Mouse (Mus musculus) heart, embryonic 10.5 days (tissue): ENCODE results near the gene Polr2a. TPM values are rescaled to one million over a fixed set of nuclear protein-coding genes. Genes with fewer than 3 reads are reported as not detected.
A peak's percentile ranks its signal among the peaks of the same experiment; 100 is the strongest.

Experiments
- DNase-seq: peaks from one replicate; pipeline ENCODE4 v3.0.0-alpha.2; 2017; ENCODE audit warnings: low spot score
- H3K27ac ChIP-seq: fragments of 300-500 bp; sonication (generic); 2 replicates; pipeline ENCODE4 v1.5.1; 2016; ENCODE audit warnings: mild to moderate bottlenecking
- H3K27me3 ChIP-seq: fragments of 300-500 bp; sonication (generic); 2 replicates; pipeline ENCODE4 v1.6.1; 2016; ENCODE audit warnings: mild to moderate bottlenecking; ENCODE audit not compliant: poor library complexity, insufficient read depth, severe bottlenecking
- H3K36me3 ChIP-seq: fragments of 300-500 bp; sonication (generic); 2 replicates; pipeline ENCODE4 v1.6.1; 2016; ENCODE audit warnings: mild to moderate bottlenecking, moderate library complexity
- H3K4me1 ChIP-seq: fragments of 300-500 bp; sonication (generic); 2 replicates; pipeline ENCODE4 v1.6.1; 2016; ENCODE audit warnings: mild to moderate bottlenecking
- H3K4me3 ChIP-seq: fragments of 300-500 bp; sonication (generic); 2 replicates; pipeline ENCODE4 v1.5.1; 2016; ENCODE audit warnings: mild to moderate bottlenecking, moderate library complexity
- H3K9me3 ChIP-seq: fragments of 300-500 bp; sonication (generic); 2 replicates; pipeline ENCODE4 v1.6.1; 2016; ENCODE audit warnings: mild to moderate bottlenecking, moderate library complexity
- WGBS: fragments of 180-500 bp; shearing (Covaris S2); methylation state at CpG from one replicate; pipeline ENCODE4 v1.1.7; 2016; 5-methylcytosine and 5-hydroxymethylcytosine counted together
- polyA plus RNA-seq: library from polyadenylated mRNA; unstranded; fragments of >200 nt; fragmentation: Nextera tagmentation; extraction: Ambion mirVana; gene quantifications from 2 replicates; pipeline ENCODE4 v1.2.1, GENCODE M21; 2016

Polr2a gene
- polyA plus RNA-seq, 1 experiment from 2014 or later, result 29.6 TPM

DNA sequence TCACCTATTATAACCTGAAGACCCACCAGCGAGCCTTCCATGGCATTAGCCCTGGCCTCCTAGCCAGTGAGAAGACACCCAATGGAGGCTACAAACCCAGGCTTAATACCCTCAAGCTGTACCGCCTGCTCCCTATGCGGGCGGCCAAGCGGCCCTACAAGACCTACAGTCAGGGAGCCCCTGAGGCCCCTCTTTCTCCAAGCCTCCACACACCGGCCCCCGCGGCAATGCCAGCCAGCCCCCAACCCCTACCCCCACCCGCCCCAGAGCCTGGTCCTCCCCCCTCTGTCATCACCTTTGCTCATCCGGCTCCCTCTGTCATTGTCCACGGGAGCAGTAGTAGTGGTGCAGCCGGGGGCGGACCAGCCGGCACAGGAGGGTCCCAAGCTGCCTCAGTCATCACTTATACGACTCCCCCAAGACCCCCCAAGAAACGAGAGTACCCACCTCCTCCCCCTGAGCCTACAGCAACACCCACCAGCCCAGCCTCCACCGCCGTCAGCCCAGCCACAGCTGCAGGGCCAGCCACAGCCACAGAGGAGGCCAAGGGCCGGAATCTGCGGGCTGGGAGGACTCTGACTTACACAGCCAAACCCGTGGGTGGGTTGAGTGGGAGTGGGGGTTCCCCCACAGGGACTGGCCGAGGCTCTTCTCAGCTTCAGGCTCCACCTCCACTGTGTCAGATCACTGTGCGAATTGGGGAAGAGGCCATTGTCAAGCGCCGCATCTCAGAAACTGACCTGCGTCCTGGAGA, 19.2 kb upstream of the Polr2a start:
- H3K36me3 ChIP-seq, result peaks cover 29% of the 10 kb centered on the region; the same call in 1 of the 2 replicates
- H3K4me3 ChIP-seq, result 0 out of 2 replicates have a peak overlapping the region, but pooled peaks have one; percentile 7
- peaks cover 31% of the 10 kb centered on the region for H3K4me1 ChIP-seq
- no peak for DNase-seq
- H3K27ac ChIP-seq, result 0 out of 2 replicates have a peak overlapping the region, but pooled peaks have one; percentile 12
- no peaks in the 10 kb centered on the region for H3K9me3 ChIP-seq
- WGBS, result 59% methylated on average over 26 of the region's 26 CpGs
- H3K27me3 ChIP-seq, result peaks cover 50% of the 10 kb centered on the region

DNA sequence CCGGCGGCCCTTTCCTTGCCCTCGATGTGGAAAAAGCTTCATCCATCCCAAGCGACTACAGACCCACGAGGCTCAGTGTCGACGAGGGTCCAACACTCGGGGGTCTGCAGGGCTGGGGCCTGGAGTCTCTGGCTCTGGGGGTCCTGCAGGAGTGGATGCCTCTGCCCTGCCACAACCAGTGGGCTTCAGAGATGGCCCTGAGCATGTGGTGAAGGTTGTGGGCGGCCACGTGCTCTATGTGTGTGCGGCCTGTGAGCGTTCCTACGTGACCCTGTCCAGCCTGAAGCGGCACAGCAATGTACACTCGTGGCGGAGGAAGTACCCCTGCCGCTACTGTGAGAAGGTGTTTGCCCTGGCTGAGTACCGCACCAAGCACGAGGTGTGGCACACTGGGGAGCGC, 18.1 kb upstream of the Polr2a start:
- peaks cover 50% of the 10 kb centered on the region for H3K27me3 ChIP-seq

DNA sequence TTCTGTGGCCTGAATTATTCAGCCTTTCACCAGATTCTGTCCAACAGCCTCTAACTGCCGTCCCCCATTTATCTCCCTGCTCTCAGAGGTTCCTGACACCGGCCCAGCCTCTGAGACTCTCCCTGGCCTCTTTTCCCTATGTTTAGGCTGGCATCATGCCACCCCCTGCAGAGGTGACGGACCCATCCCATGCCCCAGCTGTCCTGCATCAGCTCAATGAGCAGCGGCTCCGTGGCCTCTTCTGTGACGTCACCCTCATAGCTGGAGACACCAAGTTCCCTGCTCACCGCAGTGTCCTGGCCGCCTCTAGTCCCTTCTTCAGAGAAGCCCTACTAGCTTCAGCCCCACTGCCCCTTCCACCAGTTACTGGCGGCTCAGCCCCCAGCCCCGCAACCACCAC, 17.3 kb upstream of the Polr2a start:
- peaks cover 33% of the 10 kb centered on the region; the same call in 1 of the 2 replicates for H3K36me3 ChIP-seq
- peaks cover 50% of the 10 kb centered on the region for H3K27me3 ChIP-seq
- DNase-seq, result no peak
- peaks cover 31% of the 10 kb centered on the region for H3K4me1 ChIP-seq
- WGBS, result 55% methylated on average over 10 of the region's 10 CpGs
- no peak overlapping the region for H3K27ac ChIP-seq
- H3K9me3 ChIP-seq, result no peaks in the 10 kb centered on the region
- H3K4me3 ChIP-seq, result no peak overlapping the region

More for the DNA sequence above, 18.1 kb upstream of the Polr2a start:
- no peak for DNase-seq
- peaks cover 33% of the 10 kb centered on the region; the same call in 1 of the 2 replicates for H3K36me3 ChIP-seq
- WGBS, result 74% methylated on average over 20 of the region's 20 CpGs
- no peak overlapping the region for H3K27ac ChIP-seq
- H3K4me3 ChIP-seq, result no peak overlapping the region
- H3K9me3 ChIP-seq, result no peaks in the 10 kb centered on the region
- H3K4me1 ChIP-seq, result peaks cover 31% of the 10 kb centered on the region

DNA sequence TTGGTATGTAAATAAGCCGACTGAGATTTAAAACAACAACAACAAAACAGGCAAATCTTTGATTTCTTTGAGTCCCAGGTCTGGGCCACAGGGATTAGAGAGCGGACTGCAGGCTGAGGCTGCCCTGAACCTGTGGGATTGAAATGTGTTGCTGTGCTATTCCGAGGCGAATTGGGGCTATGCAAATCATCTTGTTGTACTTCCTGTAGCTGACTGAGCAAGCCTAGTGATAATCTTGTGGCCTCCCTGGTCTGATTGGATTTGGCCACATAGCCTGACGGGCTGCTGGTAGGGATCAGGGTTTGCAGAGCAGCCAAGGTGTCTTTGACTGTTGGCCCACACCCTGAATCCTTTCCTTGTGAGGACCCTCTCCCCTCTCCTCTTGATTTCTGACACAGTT, 16.5 kb upstream of the Polr2a start:
- Histone ChIP-seq H3K36me3 (peaks cover 33% of the 10 kb centered on the region; the same call in 1 of the 2 replicates), H3K27ac (no peak overlapping the region)

DNA sequence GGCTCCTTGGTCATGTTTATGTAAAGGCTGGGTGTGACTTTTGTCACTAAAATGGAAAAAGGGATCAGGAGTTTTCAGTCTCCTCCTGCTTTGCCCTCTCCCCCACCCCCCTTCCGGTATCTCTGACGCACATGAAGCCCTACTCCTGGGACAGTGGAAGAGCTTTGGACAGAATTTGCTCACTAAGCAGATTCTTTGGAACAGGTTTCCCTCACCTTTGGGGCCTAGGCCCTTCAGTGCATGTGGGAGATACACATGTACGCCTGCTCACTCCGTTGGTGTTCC, 9.1 kb upstream of the Polr2a start:
- Histone ChIP-seq H3K27me3 (no peaks in the 10 kb centered on the region), H3K36me3 (0 out of 2 replicates have a peak, but pooled peaks cover 4% of the 10 kb centered on the region), H3K4me1 (peaks cover 40% of the 10 kb centered on the region), H3K27ac (peak overlapping the region; percentile 94; the same call in 1 of the 2 replicates), H3K9me3 (no peaks in the 10 kb centered on the region), H3K4me3 (peak overlapping the region; percentile 95)
- DNase-seq, result no peak
- 50% methylated on average over 4 of the region's 4 CpGs for WGBS

More for the DNA sequence above, 16.5 kb upstream of the Polr2a start:
- Histone ChIP-seq H3K27me3 (peaks cover 45% of the 10 kb centered on the region), H3K4me1 (peaks cover 31% of the 10 kb centered on the region), H3K9me3 (no peaks in the 10 kb centered on the region), H3K4me3 (no peak overlapping the region)
- DNase-seq, result no peak
- 47% methylated on average over 5 of the region's 5 CpGs for WGBS

- H3K4me1 ChIP-seq, result peaks cover 40% of the 10 kb centered on the region
- peak overlapping the region; percentile 94 for H3K27ac ChIP-seq
- no peak for DNase-seq
- H3K4me3 ChIP-seq, result peak overlapping the region; percentile 95
- H3K36me3 ChIP-seq, result 0 out of 2 replicates have a peak, but pooled peaks cover 4% of the 10 kb centered on the region
- H3K9me3 ChIP-seq, result no peaks in the 10 kb centered on the region
- no peaks in the 10 kb centered on the region for H3K27me3 ChIP-seq
- WGBS, result 48% methylated on average over 13 of the region's 13 CpGs
These were observed 8.6 kb upstream of the Polr2a start for GRCm38 (mm10) chr11:69766872-69767624.

GRCm38 (mm10) chr11:69766126-69766609, 7.7 kb upstream of the Polr2a start:
- WGBS, result under 1% methylated on average over 37 of the region's 37 CpGs
- no peaks in the 10 kb centered on the region for H3K36me3 ChIP-seq
- peak overlapping the region; percentile 95 for H3K4me3 ChIP-seq
- peak; percentile 84 for DNase-seq
- H3K4me1 ChIP-seq, result peaks cover 40% of the 10 kb centered on the region
- H3K9me3 ChIP-seq, result no peaks in the 10 kb centered on the region
- H3K27ac ChIP-seq, result peak overlapping the region; percentile 94
- H3K27me3 ChIP-seq, result no peaks in the 10 kb centered on the region

- H3K4me3 ChIP-seq, result peak within 1 kb of the TSS; percentile 95
- peak within 1 kb of the TSS; percentile 94 for H3K27ac ChIP-seq
- no peaks in the 10 kb centered on the region for H3K9me3 ChIP-seq
- H3K36me3 ChIP-seq, result no peaks in the 10 kb centered on the region
- H3K27me3 ChIP-seq, result no peaks in the 10 kb centered on the region
- peaks cover 47% of the 10 kb centered on the region for H3K4me1 ChIP-seq
- WGBS, result 20% methylated on average over 37 of the region's 55 CpGs
- DNase-seq, result no peak
These were observed 7.0 kb upstream of the Polr2a start, which contains the start of gene Zbtb4 for GRCm38 (mm10) chr11:69765221-69766125. Gene Zbtb4, plus strand, starts transcription at chr11:69765912.

GRCm38 (mm10) chr11:69763551-69763950, 5.1 kb upstream of the Polr2a start:
- H3K36me3 ChIP-seq, result no peaks in the 10 kb centered on the region
- 67% methylated on average over 7 of the region's 7 CpGs for WGBS
- peaks cover 51% of the 10 kb centered on the region for H3K4me1 ChIP-seq
- DNase-seq, result no peak
- no peaks in the 10 kb centered on the region for H3K27me3 ChIP-seq
- H3K27ac ChIP-seq, result no peak overlapping the region
- no peak overlapping the region for H3K4me3 ChIP-seq
- H3K9me3 ChIP-seq, result no peaks in the 10 kb centered on the region

GRCm38 (mm10) chr11:69761868-69762267, 3.4 kb upstream of the Polr2a start, which contains the start of gene Slc35g3:
Gene Slc35g3, minus strand, starts transcription at chr11:69761968.
- H3K27me3 ChIP-seq, result no peaks in the 10 kb centered on the region
- H3K4me1 ChIP-seq, result peaks cover 43% of the 10 kb centered on the region
- H3K4me3 ChIP-seq, result no peak within 1 kb of the TSS
- DNase-seq, result peak; percentile 39
- no peaks in the 10 kb centered on the region for H3K36me3 ChIP-seq
- H3K27ac ChIP-seq, result peak within 1 kb of the TSS; percentile 97; the same call in 1 of the 2 replicates
- WGBS, result 68% methylated on average over 1 of the region's 1 CpGs
- no peaks in the 10 kb centered on the region for H3K9me3 ChIP-seq

DNA sequence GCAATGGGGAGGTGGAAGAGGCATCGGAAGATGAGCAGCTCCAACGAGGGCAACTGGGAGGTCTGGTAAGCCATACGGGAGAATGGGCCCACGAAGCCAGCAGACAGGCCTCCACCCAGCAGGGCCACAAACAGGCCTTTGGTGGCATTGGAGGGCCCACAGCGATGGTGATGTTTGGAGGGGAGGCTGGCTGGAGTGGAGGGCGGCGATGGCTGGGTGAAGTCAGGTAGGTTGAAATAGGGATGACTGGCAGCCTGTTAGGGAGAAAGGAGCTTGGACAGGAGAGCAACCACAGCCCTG, 2.4 kb upstream of the Polr2a start:
- DNase-seq, result peak; percentile 73

DNA sequence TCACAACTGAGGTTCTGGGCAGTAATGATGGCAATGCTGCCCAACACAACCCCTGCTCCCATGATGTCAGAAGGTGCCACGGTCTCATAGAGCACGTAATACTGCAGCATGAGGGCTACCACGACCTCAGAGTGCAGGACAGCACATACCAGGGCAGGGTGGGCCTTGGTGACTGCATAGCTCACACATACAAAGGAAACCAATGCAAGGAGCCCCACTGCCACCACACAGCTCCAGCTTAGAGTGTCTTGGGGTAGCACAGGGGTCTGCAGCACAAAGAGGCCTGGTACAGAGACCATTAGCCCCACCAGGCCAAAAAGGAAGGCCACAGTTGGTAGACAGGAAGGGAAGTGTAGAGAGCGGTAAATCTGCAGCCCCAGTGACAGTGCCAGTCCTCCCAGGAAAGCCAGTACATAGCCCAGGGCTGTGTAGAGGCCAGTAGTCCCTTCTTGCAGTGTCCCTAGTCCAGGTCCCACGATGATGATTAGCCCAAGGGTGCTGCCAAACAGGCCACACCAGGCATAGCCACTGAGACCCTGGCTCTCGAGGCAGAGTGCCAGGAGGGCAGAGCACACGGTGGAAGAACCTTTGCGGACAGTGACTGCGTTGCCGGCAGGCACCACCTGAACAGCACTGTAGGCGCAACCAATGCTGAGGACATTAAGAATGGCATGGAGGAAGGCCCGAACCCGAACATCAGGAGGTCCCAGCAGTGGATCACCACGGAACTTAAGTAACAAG, 1.9 kb upstream of the Polr2a start:
- 80% methylated on average over 14 of the region's 14 CpGs for WGBS
- peak; percentile 73 for DNase-seq
- Histone ChIP-seq H3K27me3 (no peaks in the 10 kb centered on the region), H3K36me3 (no peaks in the 10 kb centered on the region), H3K4me3 (peak overlapping the region; percentile 16; the same call in 1 of the 2 replicates), H3K9me3 (no peaks in the 10 kb centered on the region), H3K27ac (peak overlapping the region; percentile 97), H3K4me1 (peaks cover 42% of the 10 kb centered on the region)

More for the DNA sequence above, 2.4 kb upstream of the Polr2a start:
- 90% methylated on average over 7 of the region's 7 CpGs for WGBS
- peaks cover 42% of the 10 kb centered on the region for H3K4me1 ChIP-seq
- no peaks in the 10 kb centered on the region for H3K36me3 ChIP-seq
- no peak overlapping the region for H3K4me3 ChIP-seq
- no peaks in the 10 kb centered on the region for H3K9me3 ChIP-seq
- peak overlapping the region; percentile 97; the same call in 1 of the 2 replicates for H3K27ac ChIP-seq
- H3K27me3 ChIP-seq, result no peaks in the 10 kb centered on the region
